14 mouse cellular contexts compared by ENCODE assay signal in genomic region chr16:37495017-37495416, GRCm38 (mm10). TPM values are rescaled to one million over a fixed set of nuclear protein-coding genes. Genes with fewer than 3 reads are reported as not detected.
DNase-seq lines count a peak whose midpoint lies in the region; ATAC-seq and TF ChIP-seq lines count a peak whose summit lies in the region.
"Had no signal": no experiment of that assay in that cellular context is flagged by ENCODE, and none has a peak within 500 bp of the region (broad histone marks: within the 10 kb centered on the region; RNA-seq: fewer than 3 reads in every experiment).

No protein-coding gene starts in this region.

- DNase-seq in heart, adult 11 months = peak; percentile 61
- no peak for DNase-seq in heart, postnatal 4 days
- peak; percentile 30 for DNase-seq in cerebellum, adult 8-10 months
- peak; percentile 43 to 66 for DNase-seq in frontal cortex, postnatal 36 days (ENCODE audit: low spot score in 2 of 2)
- DNase-seq in adrenal gland, adult 18-20 months (ENCODE audit: low spot score in 2 of 2) = no peak
- DNase-seq in thymus, postnatal 25 days = no peak
- DNase-seq: B cell, adult 2 months; kidney, postnatal 36 days; lung, adult 18-20 months had no signal

- H3K4me3 ChIP-seq in olfactory bulb, adult 2 months (ENCODE audit: insufficient read depth, low read depth, low read length) = no peak overlapping the region
- H3K4me3 ChIP-seq: erythroblast, embryonic 14.5 days; heart, embryonic 10.5 days had no signal

- TF ChIP-seq POLR2A in olfactory bulb, adult 2 months (IDR thresholded peaks at IDR 0.05; ENCODE audit: insufficient read depth, low read depth, low read length) = no peak

- no peak for ATAC-seq in granulocyte monocyte progenitor cell, adult 5-6 weeks (replicated peaks; ENCODE audit: poor library complexity, severe bottlenecking)
- ATAC-seq: intestine, postnatal 0 days had no signal

- TF ChIP-seq CTCF in olfactory bulb, adult 2 months (IDR thresholded peaks at IDR 0.05; ENCODE audit: insufficient read depth, low read depth, low read length) = no peak

- peaks cover 6% of the 10 kb centered on the region for H3K4me1 ChIP-seq in olfactory bulb, adult 2 months (ENCODE audit: control insufficient read depth, insufficient read depth, low read length)
- H3K4me1 ChIP-seq: heart, embryonic 10.5 days had no signal

- H3K27ac ChIP-seq in olfactory bulb, adult 2 months (ENCODE audit: insufficient read depth, low read depth, low read length) = peak overlapping the region; percentile 67
- H3K27ac ChIP-seq: heart, embryonic 10.5 days had no signal

- WGBS in olfactory bulb, adult 2 months = 49% methylated on average over 6 of the region's 6 CpGs

RNA-seq across cellular contexts. Expression of gene Gtf2e1, which starts 44.6 kb away (rescaled TPM):
- 10 to 100 TPM in 1 of 2 experiments, 1 to 10 TPM in 1; 9.4 to 10.7 TPM for total RNA-seq in heart, postnatal 4 days (2021)
- polyA plus RNA-seq in olfactory bulb, adult 2 months (2012; ENCODE audit: insufficient read depth, insufficient read length, low replicate concordance, missing spikeins) = not detected in 2 replicates
- total RNA-seq in granulocyte monocyte progenitor cell, adult 5-6 weeks (2014; fragmentation: Nextera tagmentation) = 22.0 and 25.4 TPM in 2 replicates
- total RNA-seq in granulocyte monocyte progenitor cell, adult 5-6 weeks (2017) = 22.9 and 23.2 TPM in 2 replicates
- 10 to 100 TPM; 13.2 to 14.8 TPM for total RNA-seq in adrenal gland, adult 18-20 months (2021)

RNA-seq across cellular contexts. Expression of gene Rabl3, which starts 44.7 kb away (rescaled TPM):
- total RNA-seq in heart, postnatal 4 days (2021) = 10 to 100 TPM; 15.3 to 16.4 TPM
- not detected in 2 replicates for polyA plus RNA-seq in olfactory bulb, adult 2 months (2012; ENCODE audit: insufficient read depth, insufficient read length, low replicate concordance, missing spikeins)
- 10.2 and 13.1 TPM in 2 replicates for total RNA-seq in granulocyte monocyte progenitor cell, adult 5-6 weeks (2014; fragmentation: Nextera tagmentation)
- total RNA-seq in granulocyte monocyte progenitor cell, adult 5-6 weeks (2017) = 7.5 and 15.5 TPM in 2 replicates
- 1 to 10 TPM; 6.7 to 8.0 TPM for total RNA-seq in adrenal gland, adult 18-20 months (2021)

Comparison
In these comparisons a context has a peak if more than half of its experiments do, and no peak if none do; other contexts are left out.
1. DNase-seq: peak in heart, adult 11 months (single experiment), cerebellum, adult 8-10 months (single experiment) and frontal cortex, postnatal 36 days (2 of 2); none in heart, postnatal 4 days (single experiment), adrenal gland, adult 18-20 months (0 of 2) and thymus, postnatal 25 days (single experiment).